Mouse (Mus musculus): ENCODE results near the gene Egln1.
A peak's percentile ranks its signal among the peaks of the same experiment; 100 is the strongest.

Gene Egln1

GRCm38 (mm10) chr8:124909936-124910335, 39.2 kb downstream of the Egln1 start:
- no peak for ATAC-seq (ENCODE audit: low TSS enrichment)

- ATAC-seq (ENCODE audit: low TSS enrichment): no peak
These were observed 43.6 kb downstream of the Egln1 start for GRCm38 (mm10) chr8:124905482-124905881.

- ATAC-seq (ENCODE audit: low TSS enrichment): no peak
These were observed 45.9 kb downstream of the Egln1 start for GRCm38 (mm10) chr8:124903198-124903597.

DNA sequence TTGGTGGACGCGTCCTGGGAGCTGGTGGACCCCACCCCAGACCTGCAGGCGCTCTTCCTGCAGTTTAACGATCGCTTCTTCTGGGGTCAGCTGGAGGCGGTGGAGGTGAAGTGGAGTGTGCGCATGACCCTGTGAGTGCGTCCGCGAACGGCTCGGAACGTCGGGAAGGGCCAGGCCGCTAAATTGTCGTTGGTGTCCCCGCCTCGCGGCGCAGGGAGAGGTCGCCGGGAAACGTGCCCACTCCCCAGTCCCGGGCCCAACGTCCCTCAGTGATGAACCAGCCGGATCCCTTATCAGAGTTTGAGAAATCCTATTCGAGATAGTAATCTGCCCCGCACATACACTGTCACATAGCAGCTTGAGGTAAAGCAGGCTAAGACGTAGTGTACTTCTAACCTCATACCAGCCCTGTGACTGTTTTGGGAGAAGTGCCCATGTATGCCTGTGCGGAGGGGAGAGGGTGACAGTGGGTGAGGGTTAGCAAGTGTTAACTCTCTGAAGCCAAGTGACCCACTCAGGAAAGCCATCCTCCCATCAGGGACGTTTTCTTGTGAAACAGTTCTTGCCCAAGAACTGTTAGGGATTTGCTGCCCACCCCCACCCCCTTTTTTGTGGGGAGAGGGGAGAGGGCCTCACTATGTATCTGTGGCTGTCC, 50.7 kb downstream of the Egln1 start:
- no peak for ATAC-seq (ENCODE audit: low TSS enrichment)

DNA sequence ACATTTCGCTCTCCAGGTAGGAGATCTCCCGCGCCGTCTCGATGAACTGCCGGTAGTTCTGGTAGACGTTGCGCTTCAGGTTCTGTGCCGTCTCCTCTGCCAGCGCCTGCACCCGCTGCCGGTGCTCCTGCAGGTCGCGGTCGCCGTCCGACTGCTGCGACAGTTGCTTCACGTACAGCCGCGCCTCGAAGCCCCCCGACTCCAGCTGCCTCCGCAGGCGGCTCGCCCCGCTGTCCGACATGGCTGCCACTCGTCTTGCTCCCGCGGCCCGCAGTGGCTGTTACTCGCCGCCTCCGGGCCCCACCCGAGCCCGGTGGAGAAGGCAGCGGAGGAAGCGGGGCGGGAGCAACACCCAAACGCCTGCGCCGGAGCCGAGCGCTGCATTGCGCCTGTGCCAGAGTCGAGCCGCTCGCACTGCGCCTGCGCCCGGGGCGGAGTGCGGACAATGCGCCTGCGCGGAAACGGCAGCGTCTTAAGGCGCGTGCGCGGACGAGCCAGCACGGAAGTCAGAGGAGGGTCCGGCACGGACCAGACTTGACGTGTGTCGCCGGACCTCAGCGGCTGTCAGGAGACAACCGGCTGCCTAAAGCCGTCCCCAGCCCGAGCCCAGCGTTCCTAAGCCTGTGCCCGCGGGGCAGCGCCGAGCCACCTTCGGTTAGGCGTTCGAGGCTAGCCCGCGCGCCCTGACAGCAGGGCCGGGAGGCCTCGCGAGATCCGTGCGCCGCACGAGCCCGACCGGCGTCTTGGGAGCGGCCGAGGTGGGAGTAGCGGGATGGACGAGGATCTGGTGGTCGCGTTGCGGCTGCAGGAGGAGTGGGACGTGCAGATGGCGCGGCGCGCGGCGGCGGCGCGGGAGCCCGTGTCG, 51.5 kb downstream of the Egln1 start, which contains the start of the genes Exoc8 and Sprtn:
TSS of gene Exoc8 (minus strand) at position 320 of the 865 bp plus-strand sequence.
TSS of gene Sprtn (plus strand) at position 501 of the 865 bp plus-strand sequence.
- ATAC-seq (ENCODE audit: low TSS enrichment): peak; percentile 90

- peak; percentile 62 for ATAC-seq (ENCODE audit: low TSS enrichment)
These were observed 52.3 kb downstream of the Egln1 start for GRCm38 (mm10) chr8:124896632-124897385.

GRCm38 (mm10) chr8:124896010-124896631, 53.0 kb downstream of the Egln1 start:
- ATAC-seq (ENCODE audit: low TSS enrichment): no peak

DNA sequence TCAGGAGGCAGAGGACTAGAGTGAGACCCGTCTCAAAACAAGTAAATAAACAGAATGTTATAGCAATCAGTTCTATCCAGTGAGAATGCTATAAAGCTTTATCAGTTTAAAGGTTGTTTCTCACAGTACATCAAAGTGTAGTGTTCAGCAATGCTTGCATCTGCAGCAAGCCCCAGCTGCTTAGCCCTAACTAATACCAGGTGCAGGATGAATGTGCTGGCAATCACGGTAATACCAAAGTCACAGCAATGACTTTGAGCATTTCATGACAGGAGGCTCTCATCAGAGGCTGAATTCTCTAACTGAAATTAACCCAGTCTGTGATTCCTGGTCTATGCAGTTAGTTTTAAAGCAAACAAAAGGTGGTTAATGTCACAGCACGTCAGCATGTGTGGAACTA, 56.5 kb downstream of the Egln1 start:
- no peak for ATAC-seq (ENCODE audit: low TSS enrichment)

DNA sequence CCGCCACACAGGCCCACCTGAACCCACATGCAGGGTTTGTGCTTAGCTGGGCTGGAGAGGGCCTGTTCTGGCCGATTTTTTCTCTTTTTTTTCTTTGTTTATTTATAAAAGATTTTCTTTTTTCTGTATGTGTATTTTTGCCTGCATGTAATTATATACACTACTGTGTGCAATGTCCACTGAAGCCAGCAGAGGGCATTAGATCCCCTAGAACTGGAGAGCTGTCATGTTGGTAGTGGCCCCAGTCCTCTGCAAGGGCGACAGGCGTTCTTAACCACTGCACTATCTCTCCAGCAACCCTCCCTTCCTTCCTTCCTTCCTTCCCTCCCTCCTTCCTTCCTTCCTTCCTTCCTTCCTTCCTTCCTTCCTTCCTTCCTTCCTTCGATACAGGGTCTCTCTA, 60.7 kb downstream of the Egln1 start:
- ATAC-seq (ENCODE audit: low TSS enrichment): no peak

GRCm38 (mm10) chr8:124878946-124879526, 70.1 kb downstream of the Egln1 start:
- no peak for ATAC-seq (ENCODE audit: low TSS enrichment)

- ATAC-seq (ENCODE audit: low TSS enrichment): peak; percentile 91
These were observed 71.0 kb downstream of the Egln1 start for GRCm38 (mm10) chr8:124878141-124878540.

DNA sequence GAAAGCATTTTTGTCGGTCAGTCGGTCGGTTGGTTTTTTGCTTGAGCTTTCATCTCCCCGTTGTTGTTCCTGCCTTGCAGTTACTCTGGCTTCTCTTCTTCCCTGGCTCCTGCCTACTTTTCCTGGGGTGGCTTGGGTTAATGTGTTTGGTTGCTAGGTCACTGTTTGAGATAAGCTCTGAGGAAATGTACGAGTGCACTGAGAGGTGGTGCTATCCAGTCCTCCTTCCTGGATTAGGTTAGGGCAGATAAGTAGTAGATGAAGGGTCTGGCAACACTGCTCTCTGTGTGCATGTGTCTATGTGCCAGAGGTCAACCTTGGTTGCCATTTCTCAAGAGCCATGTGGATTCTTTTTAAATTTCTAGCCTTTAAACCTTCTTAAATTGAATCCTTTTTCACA, 76.4 kb downstream of the Egln1 start:
- ATAC-seq (ENCODE audit: low TSS enrichment): no peak

DNA sequence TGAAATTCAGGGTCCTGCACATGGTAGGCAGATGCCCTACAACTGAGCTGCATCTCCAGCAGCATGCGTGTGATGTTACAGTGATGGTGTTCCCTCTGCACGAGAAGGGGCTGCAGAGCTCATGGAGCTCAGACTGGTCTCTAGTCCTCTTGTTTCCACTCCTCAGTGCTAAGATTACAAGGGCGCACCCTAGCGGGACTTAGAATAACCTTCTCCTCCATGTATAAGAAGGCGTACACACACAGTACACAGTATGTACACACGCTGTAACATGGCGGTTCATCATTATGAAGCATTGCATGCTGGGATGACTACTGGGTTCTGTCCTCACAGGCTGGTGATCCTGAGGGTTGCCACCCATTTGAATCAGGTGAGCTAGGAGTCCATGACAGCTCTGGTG, 77.0 kb downstream of the Egln1 start:
- ATAC-seq (ENCODE audit: low TSS enrichment): no peak

- ATAC-seq (ENCODE audit: low TSS enrichment): no peak
These were observed 77.7 kb downstream of the Egln1 start for GRCm38 (mm10) chr8:124871474-124871873.

DNA sequence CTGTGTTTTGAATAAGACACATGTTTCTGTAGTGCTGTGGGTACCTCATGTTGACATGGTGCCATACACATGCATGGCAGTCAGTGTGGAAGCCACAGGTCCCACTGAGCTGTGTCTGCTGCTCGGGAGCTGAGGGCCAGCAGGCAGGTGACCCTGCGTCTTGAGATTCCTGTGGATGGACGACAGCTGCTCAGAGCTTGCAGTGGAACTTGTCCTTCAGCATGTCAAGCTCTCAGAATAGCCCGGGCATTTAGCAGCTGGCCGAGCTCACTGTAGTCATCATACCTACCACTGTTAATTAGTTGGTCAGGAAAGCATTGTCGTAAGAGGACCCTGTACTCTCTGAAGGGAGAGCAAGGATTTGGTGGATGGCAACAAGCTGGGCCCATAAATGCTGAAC, 79.4 kb downstream of the Egln1 start:
- ATAC-seq (ENCODE audit: low TSS enrichment): no peak

GRCm38 (mm10) chr8:124867126-124867525, 82.0 kb downstream of the Egln1 start:
- ATAC-seq (ENCODE audit: low TSS enrichment): no peak

GRCm38 (mm10) chr8:124866669-124867068, 82.5 kb downstream of the Egln1 start:
- no peak for ATAC-seq (ENCODE audit: low TSS enrichment)

GRCm38 (mm10) chr8:124863729-124864128, 85.4 kb downstream of the Egln1 start:
- no peak for ATAC-seq (ENCODE audit: low TSS enrichment)

- ATAC-seq (ENCODE audit: low TSS enrichment): peak; percentile 81
These were observed 85.9 kb downstream of the Egln1 start for GRCm38 (mm10) chr8:124863163-124863677.

GRCm38 (mm10) chr8:124862321-124863162, 86.6 kb downstream of the Egln1 start, which contains the start of the genes Gnpat and 2810004N23Rik:
Gene Gnpat, plus strand, starts transcription at chr8:124863033.
Gene 2810004N23Rik, minus strand, starts transcription at chr8:124863120.
- ATAC-seq (ENCODE audit: low TSS enrichment): peak; percentile 98

Data from frontal cortex, adult (tissue).